Mouse (Mus musculus) cerebellum, adult 2 months (tissue): ENCODE measurements at regions not wholly inside any gene's neighbourhood (a gene's known extent, or its start where the extent isn't known, plus 50 kb on each side); places are given as distances from the start of the nearest gene placed in this dataset.

ENCODE experiments used
- CTCF ChIP-seq: fragments of 200-500 bp; IDR thresholded peaks from 2 replicates; pipeline ENCODE4 v1.5.1; 2011; ENCODE audit warnings: low read depth, mild to moderate bottlenecking, control low read depth, low read length, moderate library complexity, borderline replicate concordance; ENCODE audit not compliant: insufficient read depth
- POLR2A ChIP-seq: fragments of 200-500 bp; IDR thresholded peaks from 2 replicates; pipeline ENCODE4 v1.6.1; 2011; ENCODE audit warnings: low read length, control low read depth, borderline replicate concordance; ENCODE audit not compliant: insufficient read depth

DNA sequence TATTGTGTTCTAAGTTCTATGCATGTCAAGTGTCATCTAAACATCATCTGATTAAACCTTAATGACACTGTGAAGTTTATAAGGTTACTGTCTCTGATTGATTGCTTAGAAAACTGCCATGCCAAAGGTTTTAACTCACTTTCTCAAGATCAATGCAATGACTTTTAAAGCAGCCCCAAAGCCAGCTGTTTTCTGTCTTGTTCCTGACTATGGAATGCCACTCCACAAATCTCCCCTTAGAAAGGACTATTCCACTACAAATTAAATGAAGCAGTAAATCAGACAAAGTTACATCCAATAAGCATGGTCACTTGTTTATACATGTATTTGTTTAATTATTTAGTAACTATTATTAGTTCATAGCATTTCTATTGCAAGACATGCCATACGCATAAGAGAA, 247.1 kb upstream of the Pappa start:
- no peak for TF ChIP-seq POLR2A
- no peak for TF ChIP-seq CTCF
